Comparison of ENCODE assay signal across 11 mouse cellular contexts in the genomic region with DNA sequence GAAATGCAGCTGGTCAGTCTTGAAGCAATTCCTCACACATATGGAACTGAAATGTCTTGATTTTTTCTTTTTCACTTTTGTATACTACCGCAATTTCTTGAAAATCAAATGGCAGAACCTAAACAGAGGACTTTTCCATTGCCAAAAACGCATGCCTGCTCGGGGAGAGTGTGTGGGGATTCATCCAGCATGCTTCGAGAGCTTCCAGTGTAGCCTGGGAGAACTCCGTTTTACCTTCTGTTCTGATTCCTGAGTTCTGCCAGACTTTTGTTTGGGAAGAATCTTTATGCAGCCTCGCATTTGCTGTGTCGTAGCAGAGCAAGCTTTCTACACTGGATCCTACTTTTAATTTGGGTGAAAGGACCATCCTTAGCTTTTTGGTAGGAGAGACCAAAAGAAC.
A peak's percentile ranks its signal among the peaks of the same experiment; 100 is the strongest.
DNase-seq lines count a peak whose midpoint lies in the region; ATAC-seq lines count a peak whose summit lies in the region.
"Had no signal": no experiment of that assay in that cellular context is flagged by ENCODE, and none has a peak within 500 bp of the region (broad histone marks: within the 10 kb centered on the region; RNA-seq: fewer than 3 reads in every experiment).

No protein-coding gene starts in this region.

- 59% methylated on average over 7 of the region's 7 CpGs for WGBS in forebrain, embryonic 16.5 days
- 76% methylated on average over 7 of the region's 7 CpGs for WGBS in forebrain, embryonic 12.5 days
- 58% methylated on average over 7 of the region's 7 CpGs for WGBS in limb, embryonic 13.5 days

- no peak overlapping the region for H3K4me3 ChIP-seq in forebrain, embryonic 16.5 days (replicated peaks; ENCODE audit: low read length)
- H3K4me3 ChIP-seq in forebrain, embryonic 12.5 days (replicated peaks), result no peak overlapping the region
- H3K4me3 ChIP-seq in limb, embryonic 13.5 days, result peak overlapping the region; percentile 10; the same call in 1 of the 2 replicates

- DNase-seq in layer of hippocampus, adult 8-10 months (ENCODE audit: low spot score in 2 of 2), result peak; percentile 18 to 31
- DNase-seq in layer of hippocampus, adult 9-10 months (ENCODE audit: low spot score), result no peak
- peak; percentile 68 for DNase-seq in brain, adult 2 months (ENCODE audit: low read depth, low spot score)
- no peak for DNase-seq in spleen, postnatal 10 days (ENCODE audit: low spot score in 2 of 2)
- DNase-seq in B cell, adult 2 months, result no peak
- DNase-seq: cerebellum, adult 11 months had no signal

- no peaks in the 10 kb centered on the region for H3K4me1 ChIP-seq in forebrain, embryonic 16.5 days (replicated peaks; ENCODE audit: control insufficient read depth, insufficient read depth, low read length)
- no peaks in the 10 kb centered on the region; the same call in 1 of the 2 replicates for H3K4me1 ChIP-seq in forebrain, embryonic 12.5 days
- H3K4me1 ChIP-seq in limb, embryonic 13.5 days, result peaks cover 15% of the 10 kb centered on the region

- no peak overlapping the region for H3K27ac ChIP-seq in forebrain, embryonic 16.5 days (ENCODE audit: low read length)
- no peak overlapping the region for H3K27ac ChIP-seq in forebrain, embryonic 12.5 days
- no peak overlapping the region for H3K27ac ChIP-seq in limb, embryonic 13.5 days

- peak; percentile 84 for ATAC-seq in forebrain, embryonic 16.5 days
- ATAC-seq in forebrain, embryonic 12.5 days (ENCODE audit: low FRiP score), result no peak
- no peak for ATAC-seq in limb, embryonic 13.5 days (ENCODE audit: low FRiP score, low read depth)
- ATAC-seq: inflammation-experienced regulatory T-cells, adult 6 months; midbrain, embryonic 16.5 days had no signal

- no peaks in the 10 kb centered on the region for H3K9me3 ChIP-seq in forebrain, embryonic 16.5 days (ENCODE audit: control insufficient read depth, low read length)
- H3K9me3 ChIP-seq in forebrain, embryonic 12.5 days, result no peaks in the 10 kb centered on the region
- no peaks in the 10 kb centered on the region for H3K9me3 ChIP-seq in limb, embryonic 13.5 days

- H3K4me2 ChIP-seq in forebrain, embryonic 16.5 days (ENCODE audit: low read length), result no peak overlapping the region
- H3K4me2 ChIP-seq in forebrain, embryonic 12.5 days, result no peak overlapping the region
- H3K4me2 ChIP-seq in limb, embryonic 13.5 days (replicated peaks), result peak overlapping the region; percentile 47

- H3K27me3 ChIP-seq in forebrain, embryonic 16.5 days (replicated peaks; ENCODE audit: control insufficient read depth, insufficient read depth, low read length), result 0 out of 2 replicates have a peak, but pooled peaks cover 3% of the 10 kb centered on the region
- no peaks in the 10 kb centered on the region for H3K27me3 ChIP-seq in forebrain, embryonic 12.5 days
- H3K27me3 ChIP-seq in limb, embryonic 13.5 days, result no peaks in the 10 kb centered on the region

- no peaks in the 10 kb centered on the region for H3K36me3 ChIP-seq in forebrain, embryonic 16.5 days (ENCODE audit: control insufficient read depth, insufficient read depth)
- no peaks in the 10 kb centered on the region for H3K36me3 ChIP-seq in forebrain, embryonic 12.5 days (replicated peaks)
- H3K36me3 ChIP-seq in limb, embryonic 13.5 days, result no peaks in the 10 kb centered on the region

- no peak overlapping the region for H3K9ac ChIP-seq in forebrain, embryonic 16.5 days (replicated peaks; ENCODE audit: low read depth, low read length)
- no peak overlapping the region for H3K9ac ChIP-seq in forebrain, embryonic 12.5 days
- no peak overlapping the region for H3K9ac ChIP-seq in limb, embryonic 13.5 days

Comparison
In these comparisons a context has a peak if more than half of its experiments do, and no peak if none do; other contexts are left out.
1. DNase-seq: peak in layer of hippocampus, adult 8-10 months (2 of 2) and brain, adult 2 months (single experiment); none in layer of hippocampus, adult 9-10 months (single experiment), spleen, postnatal 10 days (0 of 2) and B cell, adult 2 months (0 of 2).